Mouse (Mus musculus) lung, embryonic 16.5 days (tissue): ENCODE measurements around the gene Ubap2l. TPM values are rescaled to one million over a fixed set of nuclear protein-coding genes. Genes with fewer than 3 reads are reported as not detected.

Experiments
- ATAC-seq: fragments of 200-750 bp; cut with Nextera tagmentation; 2 replicates; pipeline ENCODE4 v1.8.0; 2017; ENCODE audit warnings: low read depth, mild to moderate bottlenecking, moderate library complexity
- H3K27ac ChIP-seq: fragments of 300-500 bp; sonication (generic); 2 replicates; pipeline ENCODE4 v1.5.1; 2014; ENCODE audit warnings: mild to moderate bottlenecking, control low read depth, low read length
- H3K27me3 ChIP-seq: fragments of 300-500 bp; sonication (generic); 2 replicates; pipeline ENCODE4 v1.6.1; 2014; ENCODE audit warnings: low read depth, low read length, mixed read lengths; ENCODE audit not compliant: control insufficient read depth, insufficient read depth
- H3K36me3 ChIP-seq: fragments of 300-500 bp; sonication (generic); 2 replicates; pipeline ENCODE4 v1.6.1; 2014; ENCODE audit warnings: low read length; ENCODE audit not compliant: control insufficient read depth, insufficient read depth
- H3K4me1 ChIP-seq: fragments of 300-500 bp; sonication (generic); replicated peaks from 2 replicates; pipeline ENCODE4 v1.6.1; 2014; ENCODE audit warnings: low read length, mixed read lengths; ENCODE audit not compliant: control insufficient read depth, insufficient read depth
- H3K4me2 ChIP-seq: fragments of 300-500 bp; sonication (generic); 2 replicates; pipeline ENCODE4 v1.6.1; 2014; ENCODE audit warnings: low read depth, low read length, control low read depth
- H3K4me3 ChIP-seq: fragments of 300-500 bp; sonication (generic); 2 replicates; pipeline ENCODE4 v1.5.1; 2014; ENCODE audit warnings: mild to moderate bottlenecking, low read length, control low read depth
- H3K9ac ChIP-seq: fragments of 300-500 bp; sonication (generic); 2 replicates; pipeline ENCODE4 v1.6.1; 2014; ENCODE audit warnings: low read length, control low read depth
- H3K9me3 ChIP-seq: fragments of 300-500 bp; sonication (generic); 2 replicates; pipeline ENCODE4 v1.6.1; 2016; ENCODE audit warnings: low read length; ENCODE audit not compliant: control insufficient read depth
- WGBS: fragments of 180-500 bp; shearing (Covaris S2); extraction: QIAGEN DNeasy Blood & Tissue Kit; methylation state at CpG from one replicate; pipeline ENCODE4 v1.1.7; 2014; 5-methylcytosine and 5-hydroxymethylcytosine counted together
- polyA plus RNA-seq: library from polyadenylated mRNA; unstranded; fragments of >200 nt; fragmentation: Nextera tagmentation; extraction: Ambion mirVana; gene quantifications from 2 replicates; pipeline ENCODE4 v1.2.1, GENCODE M21; 2015

Ubap2l gene
- polyA plus RNA-seq, 1 experiment from 2014 or later = 167 TPM

- no peak overlapping the region for H3K9ac ChIP-seq
- H3K27ac ChIP-seq = no peak overlapping the region
- H3K9me3 ChIP-seq = no peaks in the 10 kb centered on the region
- no peak overlapping the region for H3K4me3 ChIP-seq
- H3K27me3 ChIP-seq = no peaks in the 10 kb centered on the region
- H3K4me1 ChIP-seq = peaks cover 19% of the 10 kb centered on the region
- ATAC-seq = no peak
- 0 out of 2 replicates have a peak overlapping the region, but pooled peaks have one; percentile 14 for H3K4me2 ChIP-seq
- H3K36me3 ChIP-seq = peaks cover 9% of the 10 kb centered on the region; the same call in 1 of the 2 replicates
- 48% methylated on average over 3 of the region's 3 CpGs for WGBS
Measured at GRCm38 (mm10) chr3:90049691-90050090, 2.7 kb downstream of the Ubap2l start.

- WGBS = 96% methylated on average over 1 of the region's 1 CpGs
- Histone ChIP-seq H3K27me3 (no peaks in the 10 kb centered on the region), H3K4me1 (no peaks in the 10 kb centered on the region), H3K9me3 (no peaks in the 10 kb centered on the region), H3K4me3 (no peak overlapping the region), H3K36me3 (peaks cover 41% of the 10 kb centered on the region), H3K9ac (no peak overlapping the region), H3K4me2 (no peak overlapping the region), H3K27ac (no peak overlapping the region)
- no peak for ATAC-seq
Measured at GRCm38 (mm10) chr3:90036263-90036662, 16.2 kb downstream of the Ubap2l start.

- WGBS = 83% methylated on average over 2 of the region's 2 CpGs
- Histone ChIP-seq H3K4me2 (no peak overlapping the region), H3K9me3 (no peaks in the 10 kb centered on the region), H3K4me1 (no peaks in the 10 kb centered on the region), H3K27me3 (no peaks in the 10 kb centered on the region), H3K9ac (no peak overlapping the region), H3K36me3 (peaks cover 43% of the 10 kb centered on the region), H3K27ac (no peak overlapping the region), H3K4me3 (no peak overlapping the region)
- ATAC-seq = no peak
Measured at GRCm38 (mm10) chr3:90034653-90035052, 17.8 kb downstream of the Ubap2l start.

GRCm38 (mm10) chr3:90016626-90017025 is 35.8 kb downstream of the Ubap2l start:
- H3K9ac ChIP-seq = no peak overlapping the region
- ATAC-seq = no peak
- H3K4me2 ChIP-seq = no peak overlapping the region
- H3K4me3 ChIP-seq = no peak overlapping the region
- H3K27me3 ChIP-seq = no peaks in the 10 kb centered on the region
- no peaks in the 10 kb centered on the region for H3K4me1 ChIP-seq
- WGBS = 89% methylated on average over 4 of the region's 4 CpGs
- H3K27ac ChIP-seq = no peak overlapping the region
- peaks cover 72% of the 10 kb centered on the region for H3K36me3 ChIP-seq
- no peaks in the 10 kb centered on the region for H3K9me3 ChIP-seq

GRCm38 (mm10) chr3:90010291-90010690 is 42.1 kb downstream of the Ubap2l start:
- H3K9me3 ChIP-seq = no peaks in the 10 kb centered on the region
- H3K27me3 ChIP-seq = no peaks in the 10 kb centered on the region
- no peak overlapping the region for H3K4me2 ChIP-seq
- H3K4me1 ChIP-seq = no peaks in the 10 kb centered on the region
- ATAC-seq = no peak
- H3K4me3 ChIP-seq = no peak overlapping the region
- H3K27ac ChIP-seq = no peak overlapping the region
- H3K36me3 ChIP-seq = peaks cover 78% of the 10 kb centered on the region
- 63% methylated on average over 2 of the region's 2 CpGs for WGBS
- no peak overlapping the region for H3K9ac ChIP-seq

GRCm38 (mm10) chr3:90004091-90004796 is 48.2 kb downstream of the Ubap2l start:
- H3K9me3 ChIP-seq = no peaks in the 10 kb centered on the region
- peak; percentile 78 for ATAC-seq
- H3K36me3 ChIP-seq = peaks cover 43% of the 10 kb centered on the region
- no peak overlapping the region for H3K4me3 ChIP-seq
- WGBS = 31% methylated on average over 3 of the region's 3 CpGs
- H3K4me2 ChIP-seq = peak overlapping the region; percentile 22; the same call in 1 of the 2 replicates
- H3K4me1 ChIP-seq = peaks cover 4% of the 10 kb centered on the region
- peak overlapping the region; percentile 77 for H3K27ac ChIP-seq
- no peak overlapping the region for H3K9ac ChIP-seq
- no peaks in the 10 kb centered on the region for H3K27me3 ChIP-seq

- Histone ChIP-seq H3K27me3 (no peaks in the 10 kb centered on the region), H3K4me3 (no peak overlapping the region; the same call in 1 of the 2 replicates), H3K4me1 (peaks cover 5% of the 10 kb centered on the region), H3K9ac (no peak overlapping the region), H3K27ac (peak overlapping the region; percentile 97), H3K4me2 (peak overlapping the region; percentile 66), H3K9me3 (no peaks in the 10 kb centered on the region), H3K36me3 (peaks cover 18% of the 10 kb centered on the region)
- ATAC-seq = no peak
- WGBS = 82% methylated on average over 4 of the region's 4 CpGs
Measured at GRCm38 (mm10) chr3:89999830-90000229, 52.6 kb downstream of the Ubap2l start.

GRCm38 (mm10) chr3:89999090-89999489 is 53.3 kb downstream of the Ubap2l start:
- Histone ChIP-seq H3K4me3 (peak overlapping the region; percentile 57), H3K4me2 (peak overlapping the region; percentile 66), H3K9ac (peak overlapping the region; percentile 93), H3K27ac (peak overlapping the region; percentile 97), H3K9me3 (no peaks in the 10 kb centered on the region), H3K36me3 (peaks cover 19% of the 10 kb centered on the region), H3K4me1 (peaks cover 5% of the 10 kb centered on the region), H3K27me3 (no peaks in the 10 kb centered on the region)
- ATAC-seq = peak; percentile 40
- 15% methylated on average over 8 of the region's 8 CpGs for WGBS

GRCm38 (mm10) chr3:89998612-89999054 is 53.8 kb downstream of the Ubap2l start, which contains the start of gene Hax1:
Gene Hax1, minus strand, starts transcription at chr3:89998780.
- H3K9ac ChIP-seq = peak within 1 kb of the TSS; percentile 93
- H3K27me3 ChIP-seq = no peaks in the 10 kb centered on the region
- ATAC-seq = peak; percentile 97
- WGBS = under 1% methylated on average over 26 of the region's 26 CpGs
- H3K4me2 ChIP-seq = peak within 1 kb of the TSS; percentile 66
- peaks cover 5% of the 10 kb centered on the region for H3K4me1 ChIP-seq
- H3K4me3 ChIP-seq = peak within 1 kb of the TSS; percentile 57
- peak within 1 kb of the TSS; percentile 97 for H3K27ac ChIP-seq
- no peaks in the 10 kb centered on the region for H3K9me3 ChIP-seq
- H3K36me3 ChIP-seq = peaks cover 21% of the 10 kb centered on the region
